Mouse (Mus musculus) lung, embryonic 14.5 days (tissue): ENCODE results near the gene Chchd4. TPM values are rescaled to one million over a fixed set of nuclear protein-coding genes. Genes with fewer than 3 reads are reported as not detected.

Experiments
- ATAC-seq: fragments of 200-750 bp; cut with Nextera tagmentation; 2 replicates; pipeline ENCODE4 v1.8.0; 2017; ENCODE audit warnings: mild to moderate bottlenecking, moderate TSS enrichment, moderate library complexity; ENCODE audit not compliant: insufficient read depth
- DNase-seq: peaks from one replicate; pipeline ENCODE4 v3.0.0-alpha.2; 2015
- H3K27ac ChIP-seq: fragments of 300-500 bp; sonication (generic); 2 replicates; pipeline ENCODE4 v1.5.1; 2014; ENCODE audit warnings: low read depth, mild to moderate bottlenecking, moderate library complexity
- H3K27me3 ChIP-seq: fragments of 300-500 bp; sonication (generic); 2 replicates; pipeline ENCODE4 v1.6.1; 2014; ENCODE audit warnings: low read length, control low read depth; ENCODE audit not compliant: insufficient read depth
- H3K36me3 ChIP-seq: fragments of 300-500 bp; sonication (generic); 2 replicates; pipeline ENCODE4 v1.6.1; 2014; ENCODE audit warnings: control low read depth; ENCODE audit not compliant: insufficient read depth
- H3K4me1 ChIP-seq: fragments of 300-500 bp; sonication (generic); 2 replicates; pipeline ENCODE4 v1.6.1; 2014; ENCODE audit warnings: antibody characterized with exemption, control low read depth; ENCODE audit not compliant: insufficient read depth
- H3K4me2 ChIP-seq: fragments of 300-500 bp; sonication (generic); 2 replicates; pipeline ENCODE4 v1.6.1; 2014; ENCODE audit warnings: mild to moderate bottlenecking
- H3K4me3 ChIP-seq: fragments of 300-500 bp; sonication (generic); 2 replicates; pipeline ENCODE4 v1.5.1; 2014; ENCODE audit warnings: low read depth, low read length
- H3K9ac ChIP-seq: fragments of 300-500 bp; sonication (generic); 2 replicates; pipeline ENCODE4 v1.6.1; 2014
- H3K9me3 ChIP-seq: fragments of 300-500 bp; sonication (generic); 2 replicates; pipeline ENCODE4 v1.6.1; 2016; ENCODE audit warnings: low read depth, low read length, control low read depth
- CTCF ChIP-seq: IDR thresholded peaks from 2 replicates; pipeline ENCODE4 v1.5.1; 2016; ENCODE audit warnings: antibody characterized with exemption, low read depth
- WGBS: fragments of 180-500 bp; shearing (Covaris S2); extraction: QIAGEN DNeasy Blood & Tissue Kit; methylation state at CpG from one replicate; pipeline ENCODE4 v1.1.7; 2014; 5-methylcytosine and 5-hydroxymethylcytosine counted together
- polyA plus RNA-seq: library from polyadenylated mRNA; unstranded; fragments of >200 nt; fragmentation: Nextera tagmentation; extraction: Ambion mirVana; gene quantifications from 2 replicates; pipeline ENCODE4 v1.2.1, GENCODE M21; 2014

The Chchd4 gene
- polyA plus RNA-seq, 1 experiment from 2014 or later, result 32.0 TPM

- H3K9ac ChIP-seq, result no peak overlapping the region
- no peak overlapping the region for H3K4me2 ChIP-seq
- 0 out of 2 replicates have a peak overlapping the region, but pooled peaks have one; percentile 30 for H3K27ac ChIP-seq
- H3K9me3 ChIP-seq, result no peaks in the 10 kb centered on the region
- H3K4me1 ChIP-seq, result no peaks in the 10 kb centered on the region
- TF ChIP-seq CTCF, result no peak
- DNase-seq, result no peak
- 79% methylated on average over 10 of the region's 10 CpGs for WGBS
- H3K27me3 ChIP-seq, result no peaks in the 10 kb centered on the region
- no peak overlapping the region for H3K4me3 ChIP-seq
- peaks cover 79% of the 10 kb centered on the region for H3K36me3 ChIP-seq
- ATAC-seq, result no peak
Measured at GRCm38 (mm10) chr6:91489872-91490271, 16.5 kb upstream of the Chchd4 start.

- Histone ChIP-seq H3K4me1 (no peaks in the 10 kb centered on the region), H3K27ac (no peak overlapping the region), H3K27me3 (no peaks in the 10 kb centered on the region), H3K4me2 (no peak overlapping the region), H3K9ac (no peak overlapping the region), H3K9me3 (no peaks in the 10 kb centered on the region), H3K4me3 (no peak overlapping the region), H3K36me3 (peaks cover 83% of the 10 kb centered on the region)
- 68% methylated on average over 9 of the region's 9 CpGs for WGBS
- ATAC-seq (no peak), DNase-seq (peak; percentile 26)
- TF ChIP-seq CTCF, result no peak
Measured at GRCm38 (mm10) chr6:91488496-91489212, 15.3 kb upstream of the Chchd4 start.

- WGBS, result 92% methylated on average over 15 of the region's 15 CpGs
- H3K36me3 ChIP-seq, result peaks cover 88% of the 10 kb centered on the region
- TF ChIP-seq CTCF, result no peak
- H3K4me3 ChIP-seq, result no peak overlapping the region
- no peak overlapping the region for H3K9ac ChIP-seq
- H3K4me1 ChIP-seq, result no peaks in the 10 kb centered on the region
- ATAC-seq, result no peak; the same call in 1 of the 2 replicates
- no peak for DNase-seq
- H3K27me3 ChIP-seq, result no peaks in the 10 kb centered on the region
- H3K4me2 ChIP-seq, result no peak overlapping the region
- no peaks in the 10 kb centered on the region for H3K9me3 ChIP-seq
- H3K27ac ChIP-seq, result no peak overlapping the region
Measured at GRCm38 (mm10) chr6:91486736-91487453, 13.5 kb upstream of the Chchd4 start.

- H3K4me3 ChIP-seq, result no peak overlapping the region
- TF ChIP-seq CTCF, result no peak
- H3K4me2 ChIP-seq, result no peak overlapping the region
- DNase-seq (no peak), ATAC-seq (no peak)
- H3K27ac ChIP-seq, result no peak overlapping the region
- no peaks in the 10 kb centered on the region for H3K9me3 ChIP-seq
- H3K27me3 ChIP-seq, result no peaks in the 10 kb centered on the region
- H3K9ac ChIP-seq, result no peak overlapping the region
- H3K4me1 ChIP-seq, result no peaks in the 10 kb centered on the region
- 88% methylated on average over 2 of the region's 2 CpGs for WGBS
- H3K36me3 ChIP-seq, result peaks cover 100% of the 10 kb centered on the region
Measured at GRCm38 (mm10) chr6:91483371-91483770, 10.0 kb upstream of the Chchd4 start.

- no peak for TF ChIP-seq CTCF
- H3K9me3 ChIP-seq, result no peaks in the 10 kb centered on the region
- ATAC-seq, result no peak
- DNase-seq, result no peak
- H3K27me3 ChIP-seq, result no peaks in the 10 kb centered on the region
- H3K36me3 ChIP-seq, result peaks cover 54% of the 10 kb centered on the region
- H3K4me3 ChIP-seq, result no peak overlapping the region
- peaks cover 7% of the 10 kb centered on the region; the same call in 1 of the 2 replicates for H3K4me1 ChIP-seq
- H3K27ac ChIP-seq, result no peak overlapping the region
- no peak overlapping the region for H3K4me2 ChIP-seq
- 96% methylated on average over 2 of the region's 2 CpGs for WGBS
- no peak overlapping the region for H3K9ac ChIP-seq
Measured at GRCm38 (mm10) chr6:91476541-91476940, 3.2 kb upstream of the Chchd4 start.

GRCm38 (mm10) chr6:91474441-91475190 lies 1.3 kb upstream of the Chchd4 start:
- no peaks in the 10 kb centered on the region for H3K9me3 ChIP-seq
- no peak overlapping the region for H3K27ac ChIP-seq
- H3K9ac ChIP-seq, result peak overlapping the region; percentile 83
- DNase-seq, result no peak
- H3K4me2 ChIP-seq, result peak overlapping the region; percentile 88
- TF ChIP-seq CTCF, result no peak
- H3K27me3 ChIP-seq, result no peaks in the 10 kb centered on the region
- peaks cover 35% of the 10 kb centered on the region for H3K36me3 ChIP-seq
- no peak for ATAC-seq
- H3K4me3 ChIP-seq, result peak overlapping the region; percentile 83
- 49% methylated on average over 9 of the region's 9 CpGs for WGBS
- H3K4me1 ChIP-seq, result peaks cover 7% of the 10 kb centered on the region; the same call in 1 of the 2 replicates
